Mouse (Mus musculus) neutrophil, adult 5-6 weeks (primary cell): ENCODE measurements around the gene Ndufaf8. TPM values are rescaled to one million over a fixed set of nuclear protein-coding genes. Genes with fewer than 3 reads are reported as not detected.

Experiments
- ATAC-seq: fragments of 151-379, 151-347 bp; 2 replicates; pipeline ENCODE4 v1.8.0; 2017; ENCODE audit warnings: mild to moderate bottlenecking, moderate TSS enrichment; ENCODE audit not compliant: insufficient number of reproducible peaks, poor library complexity, low FRiP score, severe bottlenecking; ENCODE audit errors: extremely low read depth
- total RNA-seq: library from RNA; stranded (forward); fragments of 200-1000 nt; gene quantifications from 2 replicates; pipeline ENCODE4 v1.2.3, GENCODE M21; 2017

The Ndufaf8 gene
- total RNA-seq, 1 experiment from 2014 or later, result 8.8 TPM

GRCm38 (mm10) chr11:120120642-120121420 is 22.1 kb downstream of the Ndufaf8 start:
- ATAC-seq, result no peak

GRCm38 (mm10) chr11:120122126-120122525 is 23.4 kb downstream of the Ndufaf8 start:
- no peak for ATAC-seq

GRCm38 (mm10) chr11:120126845-120127244 is 28.1 kb downstream of the Ndufaf8 start:
- no peak for ATAC-seq

GRCm38 (mm10) chr11:120129281-120129680 is 30.6 kb downstream of the Ndufaf8 start:
- ATAC-seq, result no peak

- ATAC-seq, result no peak
These were observed 35.4 kb downstream of the Ndufaf8 start for GRCm38 (mm10) chr11:120134148-120134547.

GRCm38 (mm10) chr11:120134847-120135530 is 36.3 kb downstream of the Ndufaf8 start:
- no peak for ATAC-seq

GRCm38 (mm10) chr11:120136195-120136594 is 37.5 kb downstream of the Ndufaf8 start:
- no peak for ATAC-seq

- ATAC-seq, result no peak
These were observed 38.3 kb downstream of the Ndufaf8 start for GRCm38 (mm10) chr11:120136796-120137624.

GRCm38 (mm10) chr11:120137625-120138004 is 38.9 kb downstream of the Ndufaf8 start:
- no peak for ATAC-seq

- no peak for ATAC-seq
These were observed 40.6 kb downstream of the Ndufaf8 start for GRCm38 (mm10) chr11:120139309-120139731.

GRCm38 (mm10) chr11:120140255-120140654 is 41.5 kb downstream of the Ndufaf8 start:
- no peak for ATAC-seq

- ATAC-seq, result no peak
These were observed 43.9 kb downstream of the Ndufaf8 start for GRCm38 (mm10) chr11:120142601-120143051.

- ATAC-seq, result no peak
These were observed 45.2 kb downstream of the Ndufaf8 start for GRCm38 (mm10) chr11:120143708-120144497.

- no peak for ATAC-seq
These were observed 49.6 kb downstream of the Ndufaf8 start for GRCm38 (mm10) chr11:120148201-120148855.

- no peak for ATAC-seq
These were observed 50.9 kb downstream of the Ndufaf8 start for GRCm38 (mm10) chr11:120149510-120150200.
